Mouse (Mus musculus): ENCODE data around the gene Akap2.

Gene Akap2

GRCm38 (mm10) chr4:57701576-57701975 lies 15.9 kb upstream of the Akap2 start:
- DNase-seq (ENCODE audit: low spot score in 2 of 2) = no peak

- no peak for DNase-seq (ENCODE audit: low spot score in 2 of 2)
These were observed 13.6 kb upstream of the Akap2 start for GRCm38 (mm10) chr4:57703574-57704470.

GRCm38 (mm10) chr4:57704575-57704974 lies 12.9 kb upstream of the Akap2 start:
- DNase-seq (ENCODE audit: low spot score in 2 of 2) = no peak

GRCm38 (mm10) chr4:57715849-57716248 lies 1.6 kb upstream of the Akap2 start:
- DNase-seq (ENCODE audit: low spot score in 2 of 2) = no peak

- no peak for DNase-seq (ENCODE audit: low spot score in 2 of 2)
These were observed 722 bp upstream of the Akap2 start for GRCm38 (mm10) chr4:57716735-57717134.

- no peak for DNase-seq (ENCODE audit: low spot score in 2 of 2)
These were observed 1.9 kb downstream of the Akap2 start for GRCm38 (mm10) chr4:57719370-57719769.

- DNase-seq (ENCODE audit: low spot score in 2 of 2) = no peak
These were observed 3.5 kb downstream of the Akap2 start for GRCm38 (mm10) chr4:57720869-57721361.

- no peak for DNase-seq (ENCODE audit: low spot score in 2 of 2)
These were observed 4.8 kb downstream of the Akap2 start for GRCm38 (mm10) chr4:57722296-57722695.

- DNase-seq (ENCODE audit: low spot score in 2 of 2) = no peak
These were observed 6.2 kb downstream of the Akap2 start for GRCm38 (mm10) chr4:57723659-57724058.

- no peak for DNase-seq (ENCODE audit: low spot score in 2 of 2)
These were observed 8.1 kb downstream of the Akap2 start for GRCm38 (mm10) chr4:57725569-57725968.

- no peak for DNase-seq (ENCODE audit: low spot score in 2 of 2)
These were observed 11.2 kb downstream of the Akap2 start for GRCm38 (mm10) chr4:57728611-57729183.

- no peak for DNase-seq (ENCODE audit: low spot score in 2 of 2)
These were observed 12.6 kb downstream of the Akap2 start for GRCm38 (mm10) chr4:57730047-57730446.

GRCm38 (mm10) chr4:57730801-57731598 lies 13.5 kb downstream of the Akap2 start:
- DNase-seq (ENCODE audit: low spot score in 2 of 2) = no peak

GRCm38 (mm10) chr4:57732351-57732750 lies 14.9 kb downstream of the Akap2 start:
- DNase-seq (ENCODE audit: low spot score in 2 of 2) = no peak

GRCm38 (mm10) chr4:57733445-57733844 lies 16.0 kb downstream of the Akap2 start:
- no peak for DNase-seq (ENCODE audit: low spot score in 2 of 2)

GRCm38 (mm10) chr4:57735426-57735825 lies 18.0 kb downstream of the Akap2 start:
- DNase-seq (ENCODE audit: low spot score in 2 of 2) = no peak

GRCm38 (mm10) chr4:57738856-57739552 lies 21.5 kb downstream of the Akap2 start:
- no peak for DNase-seq (ENCODE audit: low spot score in 2 of 2)

- DNase-seq (ENCODE audit: low spot score in 2 of 2) = no peak
These were observed 26.0 kb downstream of the Akap2 start for GRCm38 (mm10) chr4:57743325-57743929.

- no peak for DNase-seq (ENCODE audit: low spot score in 2 of 2)
These were observed 33.2 kb downstream of the Akap2 start for GRCm38 (mm10) chr4:57750651-57751050.

GRCm38 (mm10) chr4:57751054-57751453 lies 33.6 kb downstream of the Akap2 start:
- no peak for DNase-seq (ENCODE audit: low spot score in 2 of 2)

- DNase-seq (ENCODE audit: low spot score in 2 of 2) = no peak
These were observed 34.1 kb downstream of the Akap2 start for GRCm38 (mm10) chr4:57751566-57751965.

Data from frontal cortex, postnatal 14 days (tissue).